Mouse (Mus musculus) midbrain, embryonic 10.5 days (tissue): ENCODE data around the gene C1qtnf5. TPM values are rescaled to one million over a fixed set of nuclear protein-coding genes. Genes with fewer than 3 reads are reported as not detected.
A peak's percentile ranks its signal among the peaks of the same experiment; 100 is the strongest.

Experiments used
- DNase-seq: peaks from one replicate; pipeline ENCODE4 v3.0.0-alpha.2; 2017; ENCODE audit warnings: low spot score
- H3K27ac ChIP-seq: fragments of 300-500 bp; sonication (generic); replicated peaks from 2 replicates; pipeline ENCODE4 v1.5.1; 2016; ENCODE audit warnings: mild to moderate bottlenecking
- H3K27me3 ChIP-seq: fragments of 300-500 bp; sonication (generic); 2 replicates; pipeline ENCODE4 v1.6.1; 2016; ENCODE audit warnings: low read depth, mild to moderate bottlenecking; ENCODE audit not compliant: poor library complexity, severe bottlenecking
- H3K36me3 ChIP-seq: fragments of 300-500 bp; sonication (generic); 2 replicates; pipeline ENCODE4 v1.6.1; 2016; ENCODE audit warnings: mild to moderate bottlenecking, moderate library complexity
- H3K4me1 ChIP-seq: fragments of 300-500 bp; sonication (generic); 2 replicates; pipeline ENCODE4 v1.6.1; 2016
- H3K4me3 ChIP-seq: fragments of 300-500 bp; sonication (generic); 2 replicates; pipeline ENCODE4 v1.5.1; 2016; ENCODE audit warnings: mild to moderate bottlenecking, moderate library complexity
- H3K9me3 ChIP-seq: fragments of 300-500 bp; sonication (generic); replicated peaks from 2 replicates; pipeline ENCODE4 v1.6.1; 2016; ENCODE audit warnings: mild to moderate bottlenecking
- WGBS: fragments of 180-500 bp; shearing (Covaris S2); methylation state at CpG from one replicate; pipeline ENCODE4 v1.1.7; 2016; 5-methylcytosine and 5-hydroxymethylcytosine counted together
- polyA plus RNA-seq: library from polyadenylated mRNA; unstranded; fragments of >200 nt; fragmentation: Nextera tagmentation; extraction: Ambion mirVana; gene quantifications from 2 replicates; pipeline ENCODE4 v1.2.1, GENCODE M21; 2016

C1qtnf5 gene
- polyA plus RNA-seq, 1 experiment from 2014 or later: 0.93 TPM

DNA sequence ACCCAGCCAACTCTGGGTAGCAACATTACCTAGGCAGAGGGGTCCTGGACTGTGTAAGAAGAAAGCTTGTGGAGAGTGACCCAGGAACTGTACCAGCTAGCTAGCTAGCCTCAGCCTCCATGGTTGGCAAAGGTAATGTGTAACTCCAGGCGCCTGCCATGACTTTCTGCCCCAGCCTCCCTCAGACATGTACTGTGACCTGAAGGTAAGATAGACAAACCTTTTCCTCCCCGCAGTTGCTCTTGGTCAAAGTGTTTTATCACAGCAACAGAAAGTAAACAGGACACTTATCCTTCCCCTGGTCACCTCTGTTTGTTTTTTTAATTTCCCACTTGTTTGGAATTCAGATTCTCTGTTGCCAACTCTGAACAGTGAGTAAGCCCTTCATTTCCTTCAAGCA, 7.4 kb downstream of the C1qtnf5 start:
- Histone ChIP-seq H3K9me3 (no peaks in the 10 kb centered on the region), H3K36me3 (peaks cover 12% of the 10 kb centered on the region), H3K4me3 (no peak overlapping the region), H3K27me3 (no peaks in the 10 kb centered on the region), H3K27ac (peak overlapping the region; percentile 94; the same call in 1 of the 2 replicates), H3K4me1 (peaks cover 34% of the 10 kb centered on the region)
- WGBS: 94% methylated on average over 2 of the region's 2 CpGs
- no peak for DNase-seq

DNA sequence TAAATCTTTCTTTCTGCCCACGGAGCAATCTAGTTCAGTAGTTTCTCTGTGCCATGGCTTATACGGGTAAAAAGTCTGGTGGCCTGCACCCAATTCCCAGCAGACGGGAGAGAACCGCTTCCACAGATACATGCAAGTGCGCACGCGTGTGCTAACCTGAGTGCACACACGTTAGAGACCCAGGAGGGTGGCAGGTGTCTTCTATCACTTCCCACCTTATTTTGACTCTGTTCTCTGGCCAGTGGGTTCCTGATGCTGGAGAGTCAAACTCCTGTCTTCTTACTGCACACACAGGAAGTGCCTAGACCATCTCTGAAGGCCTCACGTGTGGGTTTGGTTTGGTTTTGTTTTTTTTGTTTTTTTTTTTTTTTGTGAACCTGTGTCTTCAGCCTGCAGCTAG, 8.6 kb downstream of the C1qtnf5 start:
- Histone ChIP-seq H3K4me1 (peaks cover 23% of the 10 kb centered on the region), H3K4me3 (no peak overlapping the region), H3K27me3 (no peaks in the 10 kb centered on the region), H3K36me3 (peaks cover 1% of the 10 kb centered on the region), H3K27ac (no peak overlapping the region), H3K9me3 (no peaks in the 10 kb centered on the region)
- no peak for DNase-seq
- WGBS: 91% methylated on average over 9 of the region's 9 CpGs

DNA sequence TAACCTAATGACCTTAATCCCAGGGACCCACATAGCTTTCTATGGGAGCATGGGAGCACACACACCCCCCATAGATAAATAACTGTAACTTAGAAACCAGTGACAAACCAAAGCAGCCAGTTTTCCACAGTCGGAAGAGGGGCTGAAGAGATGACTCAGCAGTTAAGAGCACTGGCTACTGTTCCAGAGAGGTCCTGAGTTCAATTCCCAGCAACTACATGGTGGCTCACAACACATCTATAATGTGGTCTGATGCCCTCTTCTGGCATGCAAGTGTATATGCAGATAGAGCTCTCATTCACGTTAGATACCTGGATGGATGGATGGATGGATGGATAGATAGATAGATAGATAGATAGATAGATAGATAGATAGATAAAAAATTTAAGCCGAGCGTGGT, 9.1 kb downstream of the C1qtnf5 start:
- no peak for DNase-seq
- no peak overlapping the region for H3K4me3 ChIP-seq
- 89% methylated on average over 4 of the region's 4 CpGs for WGBS

DNA sequence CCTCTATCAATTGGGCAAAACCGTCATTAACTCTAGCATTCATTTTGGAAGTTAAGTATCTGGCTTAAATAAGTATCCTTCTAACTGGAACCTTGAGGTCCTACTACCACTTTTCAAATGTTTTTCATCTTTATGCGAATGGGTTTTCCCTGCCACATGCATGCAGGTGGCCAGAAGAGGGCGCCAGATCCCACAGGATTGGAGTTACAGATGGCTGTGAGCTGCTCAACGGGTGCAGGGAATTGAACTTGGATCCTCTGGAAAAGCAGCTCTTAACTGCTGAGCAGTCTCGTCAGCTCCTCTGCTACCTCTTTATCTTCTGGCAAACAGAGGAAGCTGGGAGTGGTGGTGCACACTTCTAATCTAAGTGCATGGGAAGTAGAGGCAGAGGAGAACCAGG, 12.0 kb downstream of the C1qtnf5 start:
- no peak overlapping the region for H3K27ac ChIP-seq
- no peak overlapping the region for H3K4me3 ChIP-seq
- no peaks in the 10 kb centered on the region for H3K36me3 ChIP-seq
- no peaks in the 10 kb centered on the region for H3K9me3 ChIP-seq
- peak; percentile 40 for DNase-seq
- H3K4me1 ChIP-seq: 0 out of 2 replicates have a peak, but pooled peaks cover 3% of the 10 kb centered on the region
- 50% methylated on average over 5 of the region's 5 CpGs for WGBS
- no peaks in the 10 kb centered on the region for H3K27me3 ChIP-seq

More for the DNA sequence above, 9.1 kb downstream of the C1qtnf5 start:
- Histone ChIP-seq H3K36me3 (no peaks in the 10 kb centered on the region), H3K27ac (no peak overlapping the region), H3K9me3 (no peaks in the 10 kb centered on the region), H3K4me1 (peaks cover 18% of the 10 kb centered on the region), H3K27me3 (no peaks in the 10 kb centered on the region)

DNA sequence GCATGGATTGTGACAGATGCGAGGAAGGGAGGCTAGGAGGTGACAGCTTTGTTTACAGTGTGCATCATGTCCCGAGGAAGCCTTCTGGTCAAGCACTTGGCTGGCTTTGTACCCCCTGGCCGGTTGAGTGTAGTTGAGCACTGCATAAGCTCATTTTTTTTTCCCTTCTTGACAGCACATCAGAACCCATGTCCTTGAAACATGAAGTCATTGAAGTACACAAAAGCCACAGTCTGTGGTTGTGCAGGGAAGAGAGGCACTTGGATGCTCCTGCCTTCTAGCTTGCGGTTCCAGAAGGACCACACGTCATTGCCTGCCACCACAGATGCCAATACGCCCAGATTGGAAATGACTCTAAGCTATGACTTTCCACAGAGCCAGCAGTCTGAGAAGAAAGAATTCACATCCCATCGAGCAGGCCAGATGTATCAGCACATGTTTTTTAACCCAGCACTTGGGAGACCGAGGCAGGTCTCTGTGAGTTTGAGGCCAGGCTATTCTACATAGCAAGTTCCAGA, 13.0 kb downstream of the C1qtnf5 start:
- Histone ChIP-seq H3K4me1 (peaks cover 3% of the 10 kb centered on the region; the same call in 1 of the 2 replicates), H3K36me3 (no peaks in the 10 kb centered on the region), H3K4me3 (no peak overlapping the region), H3K27me3 (no peaks in the 10 kb centered on the region), H3K27ac (no peak overlapping the region), H3K9me3 (no peaks in the 10 kb centered on the region)
- DNase-seq: no peak
- WGBS: 89% methylated on average over 8 of the region's 8 CpGs

DNA sequence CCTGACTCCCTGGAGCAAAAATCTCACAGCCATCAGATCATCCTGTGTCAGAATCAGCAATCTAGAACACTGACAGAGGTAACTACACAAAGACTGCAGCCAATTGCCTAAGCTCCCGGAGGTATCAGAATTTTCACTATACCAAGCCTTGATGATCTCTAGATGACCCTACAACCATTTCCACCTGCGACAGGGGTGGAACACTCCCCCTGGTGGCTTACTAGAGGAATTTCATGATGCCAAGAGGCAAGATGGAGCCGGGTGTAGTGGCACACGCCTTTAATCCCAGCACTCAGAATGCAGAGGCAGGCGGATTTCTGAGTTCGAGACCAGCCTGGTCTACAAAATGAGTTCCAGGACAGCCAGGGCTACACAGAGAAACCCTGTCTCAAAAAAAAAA, 17.3 kb downstream of the C1qtnf5 start:
- peaks cover 31% of the 10 kb centered on the region for H3K4me1 ChIP-seq
- no peak overlapping the region for H3K4me3 ChIP-seq
- 71% methylated on average over 6 of the region's 6 CpGs for WGBS
- no peak overlapping the region for H3K27ac ChIP-seq
- no peaks in the 10 kb centered on the region for H3K36me3 ChIP-seq
- DNase-seq: no peak
- H3K9me3 ChIP-seq: no peaks in the 10 kb centered on the region
- peaks cover 12% of the 10 kb centered on the region for H3K27me3 ChIP-seq

DNA sequence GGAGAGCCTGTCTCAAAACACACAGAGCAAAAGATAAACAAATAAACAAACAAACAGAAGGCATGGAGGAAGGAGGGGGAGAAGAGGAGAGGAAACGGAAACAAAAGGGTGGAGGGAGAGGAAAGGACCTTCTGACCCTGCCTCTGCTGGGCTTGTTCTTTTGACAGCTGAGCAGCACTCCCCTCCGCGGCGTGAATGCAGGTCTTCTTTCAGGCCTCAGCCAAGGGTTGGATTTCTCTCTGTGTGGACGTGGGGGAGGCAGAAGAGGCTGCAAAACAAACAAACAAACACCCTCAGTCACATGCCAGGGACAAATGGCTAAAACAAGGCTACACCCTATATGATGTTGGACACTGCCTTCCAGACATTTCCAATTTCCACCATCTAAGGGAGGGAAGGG, 18.0 kb downstream of the C1qtnf5 start:
- Histone ChIP-seq H3K4me3 (no peak overlapping the region), H3K36me3 (no peaks in the 10 kb centered on the region), H3K4me1 (peaks cover 39% of the 10 kb centered on the region), H3K9me3 (no peaks in the 10 kb centered on the region), H3K27me3 (peaks cover 16% of the 10 kb centered on the region), H3K27ac (no peak overlapping the region)
- no peak for DNase-seq
- WGBS: 51% methylated on average over 5 of the region's 5 CpGs

DNA sequence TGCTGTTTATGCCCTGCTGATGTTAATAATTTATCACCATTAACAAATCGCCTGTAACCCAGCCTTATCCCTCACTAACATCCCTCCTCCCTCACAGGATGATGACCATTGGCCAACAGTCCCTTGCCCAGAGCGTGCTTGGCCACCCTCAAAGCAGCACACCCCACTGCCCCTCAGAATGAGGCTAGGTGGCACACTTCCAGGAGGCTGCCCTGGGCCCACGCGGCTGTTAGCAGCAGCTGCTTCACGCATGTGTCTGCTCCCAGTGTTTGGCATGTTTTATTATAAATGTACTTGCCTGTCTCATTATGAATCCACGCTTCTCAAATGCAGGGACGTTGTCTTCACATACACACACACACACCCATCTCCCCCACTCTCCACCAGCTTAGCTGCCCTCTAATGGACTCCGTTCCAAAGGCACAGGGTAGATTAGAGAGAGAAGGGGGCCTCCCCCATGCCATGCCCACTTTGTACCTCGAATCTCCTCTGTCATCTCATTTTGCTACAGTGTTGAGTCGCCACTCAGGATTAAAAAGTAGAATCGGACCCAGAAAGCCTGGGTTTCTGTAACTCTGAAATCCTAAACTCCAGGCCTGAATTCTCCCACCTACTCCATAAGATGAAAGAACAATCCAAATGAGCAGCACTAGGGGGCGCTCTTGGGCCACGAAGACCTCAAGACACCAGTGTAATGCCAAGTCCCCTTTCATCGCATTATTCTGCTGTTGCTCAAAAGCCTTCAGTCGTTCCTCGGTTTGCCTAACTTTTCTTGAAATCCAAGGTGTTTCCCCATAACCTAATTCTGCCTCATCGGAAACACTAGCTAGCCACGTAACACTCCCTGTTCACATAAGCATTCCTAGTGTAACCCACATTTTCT, 18.7 kb downstream of the C1qtnf5 start:
- H3K27me3 ChIP-seq: peaks cover 17% of the 10 kb centered on the region
- 38% methylated on average over 18 of the region's 18 CpGs for WGBS
- no peaks in the 10 kb centered on the region for H3K36me3 ChIP-seq
- H3K27ac ChIP-seq: peak overlapping the region; percentile 24
- no peaks in the 10 kb centered on the region for H3K9me3 ChIP-seq
- H3K4me1 ChIP-seq: peaks cover 46% of the 10 kb centered on the region
- no peak overlapping the region for H3K4me3 ChIP-seq
- DNase-seq: peak; percentile 86

DNA sequence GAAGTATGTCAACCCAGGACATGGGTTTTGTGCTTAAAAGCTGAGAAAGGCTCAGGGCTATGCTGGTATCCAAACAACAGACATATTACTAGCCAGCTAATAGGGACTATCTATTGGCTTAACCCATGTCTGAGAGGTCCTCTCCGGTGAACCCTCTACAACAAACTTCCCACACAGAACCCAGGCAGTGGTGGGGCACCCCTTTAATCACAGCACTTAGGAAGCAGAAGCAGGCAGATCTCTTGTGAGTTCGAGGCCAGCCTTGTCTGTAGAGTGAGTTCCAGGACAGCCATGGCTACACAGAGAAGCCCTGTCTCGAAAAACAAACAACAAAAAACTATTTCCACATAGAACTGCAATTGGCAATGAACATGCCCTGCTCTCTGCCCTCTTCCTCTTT, 19.7 kb downstream of the C1qtnf5 start:
- no peak overlapping the region; the same call in 1 of the 2 replicates for H3K27ac ChIP-seq
- H3K4me3 ChIP-seq: no peak overlapping the region
- H3K9me3 ChIP-seq: no peaks in the 10 kb centered on the region
- no peak for DNase-seq
- no peaks in the 10 kb centered on the region for H3K36me3 ChIP-seq
- peaks cover 26% of the 10 kb centered on the region for H3K27me3 ChIP-seq
- peaks cover 56% of the 10 kb centered on the region for H3K4me1 ChIP-seq
- WGBS: 87% methylated on average over 3 of the region's 3 CpGs

DNA sequence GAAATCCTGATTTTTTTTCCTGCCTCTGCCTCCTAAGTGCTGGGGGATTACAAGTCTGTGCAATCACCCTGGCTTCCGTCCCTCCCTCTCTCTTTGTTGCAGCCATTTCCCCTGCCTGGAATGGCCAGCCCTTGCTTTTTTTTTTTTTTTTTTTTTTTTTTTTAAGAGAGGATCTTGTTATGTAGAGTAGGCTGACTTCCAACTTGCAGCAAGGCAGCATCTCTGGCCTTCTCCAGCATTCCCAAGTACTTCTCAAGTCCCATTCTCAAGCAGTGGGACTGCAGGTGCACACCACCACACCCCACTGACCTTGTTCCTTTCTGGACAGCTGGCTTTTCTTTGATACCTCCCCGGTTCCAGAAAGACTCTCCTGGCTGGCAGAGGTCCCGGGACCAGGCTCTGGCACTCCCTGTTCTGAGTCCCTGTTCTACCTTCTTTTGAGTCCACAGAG, 20.3 kb downstream of the C1qtnf5 start:
- H3K36me3 ChIP-seq: no peaks in the 10 kb centered on the region
- peaks cover 33% of the 10 kb centered on the region for H3K27me3 ChIP-seq
- H3K9me3 ChIP-seq: no peaks in the 10 kb centered on the region
- WGBS: 52% methylated on average over 3 of the region's 3 CpGs
- H3K27ac ChIP-seq: no peak overlapping the region
- H3K4me1 ChIP-seq: peaks cover 59% of the 10 kb centered on the region
- H3K4me3 ChIP-seq: no peak overlapping the region
- DNase-seq: peak; percentile 12

DNA sequence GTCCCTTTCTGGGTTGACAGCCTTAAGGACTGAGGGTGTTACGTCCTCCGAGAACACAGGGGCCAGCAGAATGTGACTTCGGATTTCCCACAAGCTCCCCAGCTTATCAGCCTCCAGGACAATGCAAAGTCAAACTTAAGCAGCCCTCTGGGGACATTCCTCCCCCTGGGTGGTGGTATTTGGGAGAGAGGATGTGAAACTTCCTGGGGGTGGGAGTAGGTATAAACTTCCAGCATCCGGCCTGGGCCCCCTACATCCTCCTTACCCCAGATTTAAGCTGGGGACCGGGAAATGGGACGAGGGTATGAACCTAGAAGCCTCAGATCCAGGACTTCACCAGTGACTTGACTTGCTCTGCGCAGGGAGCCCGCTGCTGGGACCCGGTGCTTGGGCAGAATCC, 22.6 kb downstream of the C1qtnf5 start:
- Histone ChIP-seq H3K4me3 (peak overlapping the region; percentile 59), H3K27ac (peak overlapping the region; percentile 92), H3K27me3 (peaks cover 55% of the 10 kb centered on the region), H3K4me1 (peaks cover 82% of the 10 kb centered on the region), H3K9me3 (no peaks in the 10 kb centered on the region), H3K36me3 (no peaks in the 10 kb centered on the region)
- DNase-seq: no peak
- 5% methylated on average over 9 of the region's 9 CpGs for WGBS

DNA sequence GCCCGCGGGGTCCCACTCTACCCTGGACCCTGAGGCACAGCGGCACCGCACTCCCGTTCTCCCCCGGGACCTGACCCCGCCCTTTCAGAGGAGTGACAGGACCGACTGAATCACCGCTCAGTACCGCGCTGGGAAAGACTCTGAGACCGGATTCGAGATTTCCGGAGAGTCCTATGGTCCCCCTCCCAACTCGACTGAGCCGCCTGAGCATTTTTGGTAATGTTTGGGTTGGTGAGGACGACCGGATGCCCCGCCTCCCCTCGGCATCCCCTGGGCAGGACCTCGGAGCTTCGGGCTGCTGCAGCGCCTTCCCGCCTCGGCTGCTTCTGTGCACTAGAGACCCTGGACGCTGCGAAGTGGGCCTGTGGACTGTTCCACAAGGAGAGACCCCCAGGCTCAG, 23.0 kb downstream of the C1qtnf5 start:
- Histone ChIP-seq H3K36me3 (no peaks in the 10 kb centered on the region), H3K4me3 (peak overlapping the region; percentile 59), H3K27ac (peak overlapping the region; percentile 92), H3K9me3 (no peaks in the 10 kb centered on the region), H3K4me1 (peaks cover 82% of the 10 kb centered on the region), H3K27me3 (peaks cover 59% of the 10 kb centered on the region)
- under 1% methylated on average over 27 of the region's 27 CpGs for WGBS
- DNase-seq: peak; percentile 74
